Mouse (Mus musculus) hindbrain, embryonic 11.5 days (tissue): ENCODE results near the gene Tlx2. TPM values are rescaled to one million over a fixed set of nuclear protein-coding genes. Genes with fewer than 3 reads are reported as not detected.

Experiments used
- ATAC-seq: fragments of 200-750 bp; cut with Nextera tagmentation; 2 replicates; pipeline ENCODE4 v1.8.0; 2017; ENCODE audit warnings: mild to moderate bottlenecking, moderate TSS enrichment, moderate library complexity; ENCODE audit not compliant: low FRiP score
- DNase-seq: peaks from one replicate; pipeline ENCODE4 v3.0.0-alpha.2; 2015; ENCODE audit warnings: low spot score
- H3K27ac ChIP-seq: fragments of 300-500 bp; sonication (generic); 2 replicates; pipeline ENCODE4 v1.5.1; 2014; ENCODE audit warnings: mild to moderate bottlenecking, low read depth, low read length
- H3K27me3 ChIP-seq: fragments of 300-500 bp; sonication (generic); 2 replicates; pipeline ENCODE4 v1.6.1; 2014; ENCODE audit warnings: mild to moderate bottlenecking, low read length, moderate library complexity, mixed read lengths; ENCODE audit not compliant: control insufficient read depth, insufficient read depth
- H3K36me3 ChIP-seq: fragments of 300-500 bp; sonication (generic); 2 replicates; pipeline ENCODE4 v1.6.1; 2014; ENCODE audit warnings: mild to moderate bottlenecking, low read length, moderate library complexity, mixed read lengths; ENCODE audit not compliant: control insufficient read depth, insufficient read depth
- H3K4me1 ChIP-seq: fragments of 300-500 bp; sonication (generic); replicated peaks from 2 replicates; pipeline ENCODE4 v1.6.1; 2014; ENCODE audit warnings: low read length, mixed read lengths; ENCODE audit not compliant: control insufficient read depth, insufficient read depth
- H3K4me2 ChIP-seq: fragments of 300-500 bp; sonication (generic); replicated peaks from 2 replicates; pipeline ENCODE4 v1.6.1; 2014; ENCODE audit warnings: mild to moderate bottlenecking, low read depth, low read length
- H3K4me3 ChIP-seq: fragments of 300-500 bp; sonication (generic); 2 replicates; pipeline ENCODE4 v1.5.1; 2014; ENCODE audit warnings: low read depth, low read length
- H3K9ac ChIP-seq: fragments of 300-500 bp; sonication (generic); 2 replicates; pipeline ENCODE4 v1.6.1; 2014; ENCODE audit warnings: low read depth, low read length
- H3K9me3 ChIP-seq: fragments of 300-500 bp; sonication (generic); 2 replicates; pipeline ENCODE4 v1.6.1; 2016; ENCODE audit warnings: low read length; ENCODE audit not compliant: control insufficient read depth
- WGBS: fragments of 180-500 bp; shearing (Covaris S2); extraction: QIAGEN DNeasy Blood & Tissue Kit; methylation state at CpG from one replicate; pipeline ENCODE4 v1.1.7; 2014; 5-methylcytosine and 5-hydroxymethylcytosine counted together
- polyA plus RNA-seq: library from polyadenylated mRNA; unstranded; fragments of >200 nt; fragmentation: Nextera tagmentation; extraction: Ambion mirVana; gene quantifications from 2 replicates; pipeline ENCODE4 v1.2.1, GENCODE M21; 2014

Gene Tlx2
- 5.2 and 9.4 TPM in 2 replicates for polyA plus RNA-seq

GRCm38 (mm10) chr6:83070247-83070310, at the start of gene Tlx2:
Tlx2 (minus strand) TSS chr6:83070293.
- Histone ChIP-seq H3K4me3 (peak within 1 kb of the TSS; percentile 22; the same call in 1 of the 2 replicates), H3K4me2 (0 out of 2 replicates have a peak within 1 kb of the TSS, but pooled peaks have one; percentile 12), H3K9me3 (no peaks in the 10 kb centered on the region), H3K36me3 (no peaks in the 10 kb centered on the region), H3K9ac (no peak within 1 kb of the TSS), H3K27me3 (peaks cover 94% of the 10 kb centered on the region), H3K4me1 (peaks cover 10% of the 10 kb centered on the region), H3K27ac (no peak within 1 kb of the TSS)
- 0% methylated on average over 4 of the region's 10 CpGs for WGBS
- DNase-seq (peak; percentile 69), ATAC-seq (no peak)

- Histone ChIP-seq H3K4me3 (peak overlapping the region; percentile 72), H3K27me3 (no peaks in the 10 kb centered on the region), H3K36me3 (0 out of 2 replicates have a peak, but pooled peaks cover 7% of the 10 kb centered on the region), H3K4me1 (peaks cover 17% of the 10 kb centered on the region; the same call in 1 of the 2 replicates), H3K9me3 (no peaks in the 10 kb centered on the region), H3K4me2 (peak overlapping the region; percentile 81), H3K27ac (no peak overlapping the region), H3K9ac (peak overlapping the region; percentile 91; the same call in 1 of the 2 replicates)
- DNase-seq (no peak), ATAC-seq (no peak)
- 67% methylated on average over 7 of the region's 7 CpGs for WGBS
These were observed 49.6 kb upstream of the Tlx2 start for GRCm38 (mm10) chr6:83119734-83120051.

GRCm38 (mm10) chr6:83118825-83119733, 49.0 kb upstream of the Tlx2 start:
- H3K4me3 ChIP-seq = 0 out of 2 replicates have a peak overlapping the region, but pooled peaks have one; percentile 2
- DNase-seq (no peak), ATAC-seq (no peak)
- H3K27me3 ChIP-seq = no peaks in the 10 kb centered on the region
- H3K9me3 ChIP-seq = no peaks in the 10 kb centered on the region
- 0 out of 2 replicates have a peak, but pooled peaks cover 7% of the 10 kb centered on the region for H3K36me3 ChIP-seq
- no peak overlapping the region for H3K27ac ChIP-seq
- peak overlapping the region; percentile 91; the same call in 1 of the 2 replicates for H3K9ac ChIP-seq
- 87% methylated on average over 14 of the region's 14 CpGs for WGBS
- no peak overlapping the region for H3K4me2 ChIP-seq
- peaks cover 14% of the 10 kb centered on the region; the same call in 1 of the 2 replicates for H3K4me1 ChIP-seq

- H3K27ac ChIP-seq = no peak overlapping the region
- H3K36me3 ChIP-seq = 0 out of 2 replicates have a peak, but pooled peaks cover 7% of the 10 kb centered on the region
- no peak overlapping the region for H3K4me2 ChIP-seq
- no peaks in the 10 kb centered on the region for H3K27me3 ChIP-seq
- peaks cover 14% of the 10 kb centered on the region; the same call in 1 of the 2 replicates for H3K4me1 ChIP-seq
- no peak for ATAC-seq
- no peak for DNase-seq
- 0 out of 2 replicates have a peak overlapping the region, but pooled peaks have one; percentile 27 for H3K9ac ChIP-seq
- no peak overlapping the region for H3K4me3 ChIP-seq
- H3K9me3 ChIP-seq = no peaks in the 10 kb centered on the region
- WGBS = 85% methylated on average over 11 of the region's 11 CpGs
These were observed 48.3 kb upstream of the Tlx2 start for GRCm38 (mm10) chr6:83118369-83118768.

GRCm38 (mm10) chr6:83117616-83118015, 47.5 kb upstream of the Tlx2 start:
- DNase-seq (no peak), ATAC-seq (no peak)
- Histone ChIP-seq H3K4me3 (no peak overlapping the region), H3K4me2 (no peak overlapping the region), H3K9me3 (no peaks in the 10 kb centered on the region), H3K9ac (no peak overlapping the region), H3K27ac (no peak overlapping the region), H3K36me3 (0 out of 2 replicates have a peak, but pooled peaks cover 7% of the 10 kb centered on the region), H3K27me3 (no peaks in the 10 kb centered on the region), H3K4me1 (peaks cover 9% of the 10 kb centered on the region; the same call in 1 of the 2 replicates)
- WGBS = 93% methylated on average over 13 of the region's 13 CpGs

- Histone ChIP-seq H3K9me3 (no peaks in the 10 kb centered on the region), H3K9ac (no peak overlapping the region), H3K4me1 (peaks cover 9% of the 10 kb centered on the region; the same call in 1 of the 2 replicates), H3K4me3 (no peak overlapping the region), H3K36me3 (0 out of 2 replicates have a peak, but pooled peaks cover 7% of the 10 kb centered on the region), H3K27me3 (no peaks in the 10 kb centered on the region), H3K4me2 (no peak overlapping the region), H3K27ac (no peak overlapping the region)
- DNase-seq = no peak
- no peak for ATAC-seq
- WGBS = 90% methylated on average over 4 of the region's 4 CpGs
These were observed 47.0 kb upstream of the Tlx2 start for GRCm38 (mm10) chr6:83117165-83117438.

GRCm38 (mm10) chr6:83116373-83117164, 46.5 kb upstream of the Tlx2 start:
- Histone ChIP-seq H3K9me3 (no peaks in the 10 kb centered on the region), H3K36me3 (0 out of 2 replicates have a peak, but pooled peaks cover 7% of the 10 kb centered on the region), H3K4me1 (peaks cover 9% of the 10 kb centered on the region; the same call in 1 of the 2 replicates), H3K4me2 (peak overlapping the region; percentile 83), H3K9ac (peak overlapping the region; percentile 88), H3K27ac (no peak overlapping the region), H3K27me3 (no peaks in the 10 kb centered on the region), H3K4me3 (peak overlapping the region; percentile 88)
- ATAC-seq (no peak), DNase-seq (no peak)
- WGBS = 81% methylated on average over 11 of the region's 11 CpGs

GRCm38 (mm10) chr6:83115682-83116372, 45.7 kb upstream of the Tlx2 start:
- Histone ChIP-seq H3K4me1 (peaks cover 9% of the 10 kb centered on the region; the same call in 1 of the 2 replicates), H3K27ac (peak overlapping the region; percentile 75), H3K27me3 (no peaks in the 10 kb centered on the region), H3K9ac (peak overlapping the region; percentile 88), H3K36me3 (0 out of 2 replicates have a peak, but pooled peaks cover 7% of the 10 kb centered on the region), H3K9me3 (no peaks in the 10 kb centered on the region), H3K4me3 (peak overlapping the region; percentile 88), H3K4me2 (peak overlapping the region; percentile 83)
- ATAC-seq = peak; percentile 42
- peak; percentile 52 for DNase-seq
- WGBS = 3% methylated on average over 33 of the region's 48 CpGs
